Mouse (Mus musculus): ENCODE data around the gene C1rl.

The C1rl gene

DNA sequence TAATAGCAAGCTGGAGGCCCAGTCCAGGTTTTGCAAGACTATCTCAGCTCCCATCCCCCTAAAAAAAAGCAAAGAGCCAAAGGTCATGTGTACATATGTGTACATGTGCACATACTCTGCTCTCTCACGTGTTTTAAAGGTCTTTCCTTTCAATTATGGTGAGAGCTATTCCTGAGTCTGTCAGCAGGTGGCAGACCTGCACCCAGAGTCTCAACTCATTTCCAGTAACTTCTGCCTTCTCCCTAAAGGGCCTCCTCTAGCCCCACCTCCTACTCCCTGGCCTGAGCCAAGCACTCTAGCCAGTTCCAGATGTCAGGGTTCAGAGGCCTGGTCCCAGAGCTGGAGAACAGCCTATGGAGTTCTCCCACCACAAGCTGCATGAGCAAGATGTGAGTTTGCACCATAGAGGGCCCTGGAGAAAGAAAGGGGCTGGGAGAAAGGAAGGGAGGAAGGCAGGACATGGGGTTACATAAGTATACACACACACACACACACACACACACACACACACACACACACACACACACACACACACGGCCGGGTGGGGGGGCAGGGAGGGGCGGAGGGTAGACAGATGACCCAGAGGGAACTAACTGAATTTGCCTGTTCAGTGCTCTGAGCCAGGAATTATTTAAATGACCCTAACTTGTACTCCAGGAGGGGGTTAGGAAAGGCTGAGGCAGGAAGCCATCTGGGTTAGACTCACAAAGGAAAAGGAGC lies at the start of gene C1rl:
Gene C1rl (plus strand): TSS at position 272 of the 720 bp plus-strand sequence.
- in situ Hi-C loops (cut with MboI; ENCODE audit: low sequenced_read_pairs), result no loop called here

DNA sequence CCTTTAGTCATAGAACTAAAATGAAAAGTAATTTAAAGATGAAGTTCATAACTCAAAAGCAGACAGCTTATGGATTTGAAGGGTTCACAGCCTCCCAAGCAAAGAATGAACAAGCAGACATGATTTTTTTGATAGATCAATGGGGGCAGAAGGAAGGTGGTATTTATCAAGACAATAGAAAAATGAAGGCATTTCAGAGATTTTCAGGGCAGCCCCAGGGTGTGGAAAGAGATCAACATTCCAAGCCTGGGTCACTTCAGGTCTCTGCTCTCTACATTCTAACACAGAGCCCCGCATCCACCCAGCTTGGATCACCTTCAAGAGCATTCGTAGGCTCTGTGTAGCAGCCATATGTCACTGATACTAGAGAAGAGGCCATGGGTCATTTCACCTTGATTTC lies 49.6 kb upstream of the C1rl start:
- in situ Hi-C loops (cut with MboI; ENCODE audit: low sequenced_read_pairs), result no loop called here

DNA sequence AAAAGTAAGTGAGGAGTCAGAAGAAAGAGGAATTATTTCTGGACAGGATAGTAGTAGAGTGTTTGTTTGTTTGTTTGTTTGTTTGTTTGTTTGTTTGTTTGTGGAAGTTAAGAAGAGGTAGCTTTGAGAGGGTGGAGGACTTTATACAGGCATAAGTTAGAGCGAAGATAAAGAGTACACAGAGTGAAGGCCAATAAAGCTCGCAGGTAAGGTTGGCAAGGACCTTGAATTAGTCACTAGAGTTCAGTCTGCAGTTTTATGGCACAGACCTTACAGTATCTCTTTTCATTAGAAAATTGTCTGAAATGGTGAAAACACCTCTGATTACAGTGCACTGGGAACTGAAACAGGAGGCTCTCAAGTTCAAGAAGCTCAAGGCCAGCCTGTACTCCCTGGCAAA lies 46.9 kb upstream of the C1rl start:
- in situ Hi-C loops (cut with MboI; ENCODE audit: low sequenced_read_pairs), result no loop called here

DNA sequence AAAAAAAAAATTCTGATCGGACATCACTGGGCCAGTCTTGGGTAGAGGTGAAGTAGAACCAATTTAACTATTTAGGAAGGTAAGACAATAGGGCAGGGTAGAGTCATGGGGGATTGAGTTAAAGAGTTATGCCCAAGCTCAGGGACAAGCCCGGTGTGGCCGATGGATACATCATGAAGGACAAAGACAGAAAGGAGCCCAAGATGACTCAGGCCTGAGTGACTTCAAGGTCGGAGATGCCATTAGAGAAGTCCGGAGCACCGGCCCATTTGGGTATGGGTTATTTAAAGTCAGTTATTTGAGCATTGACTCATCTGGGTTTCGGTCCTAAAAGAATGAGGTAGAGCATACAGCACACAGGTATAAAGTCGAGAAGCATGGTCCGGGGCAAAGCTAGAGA lies 46.5 kb upstream of the C1rl start:
- in situ Hi-C loops (cut with MboI; ENCODE audit: low sequenced_read_pairs), result no loop called here

DNA sequence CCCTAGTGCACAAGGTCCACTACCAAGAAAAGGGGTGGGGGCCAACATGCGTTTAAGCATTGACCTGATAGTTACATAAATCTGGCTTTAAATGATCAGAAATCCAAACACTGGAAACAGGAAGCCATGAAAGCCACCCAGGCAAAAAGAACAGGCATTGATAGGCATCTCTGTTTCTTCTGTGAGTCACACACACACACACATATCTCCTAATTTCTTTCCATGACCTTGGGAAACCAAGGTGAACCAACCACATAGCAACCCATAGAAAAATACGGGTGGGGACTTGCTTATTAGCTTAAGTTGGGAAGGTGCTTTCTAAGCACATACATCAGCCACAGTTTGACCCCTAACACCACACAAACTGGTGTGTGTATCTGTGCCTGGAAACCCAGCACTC lies 45.6 kb upstream of the C1rl start:
- in situ Hi-C loops (cut with MboI; ENCODE audit: low sequenced_read_pairs), result no loop called here

DNA sequence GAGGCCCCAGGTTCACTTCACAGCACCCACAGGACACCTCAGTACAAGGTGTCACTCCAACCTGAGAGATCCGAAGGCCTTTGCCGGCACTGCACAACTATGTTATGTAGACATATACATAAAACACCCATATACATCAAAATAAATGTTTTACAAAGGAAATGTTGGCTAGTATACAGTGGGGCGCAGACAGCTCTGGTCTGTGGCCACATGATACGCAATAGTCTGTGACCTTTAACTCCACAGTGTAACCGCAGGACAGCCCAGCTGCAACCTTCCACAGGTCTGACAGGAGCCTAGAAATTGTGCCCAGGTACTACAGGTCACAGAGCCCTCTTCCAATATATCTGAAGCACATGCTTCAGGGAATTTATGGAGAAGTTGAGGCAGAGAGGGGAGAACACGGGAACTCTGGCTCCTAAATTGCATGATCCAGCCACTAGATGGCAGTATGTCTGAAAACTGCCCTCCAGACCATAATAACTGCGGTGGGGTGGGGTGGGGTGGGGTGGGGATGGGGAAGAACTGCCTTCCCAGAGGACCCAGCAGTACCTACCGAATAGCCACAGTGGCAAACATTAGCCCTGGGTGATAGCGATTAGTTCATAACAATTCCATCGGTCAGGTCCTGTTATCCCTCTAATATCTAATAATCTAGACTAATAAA lies 44.6 kb upstream of the C1rl start:
- in situ Hi-C loops (cut with MboI; ENCODE audit: low sequenced_read_pairs), result no loop called here

DNA sequence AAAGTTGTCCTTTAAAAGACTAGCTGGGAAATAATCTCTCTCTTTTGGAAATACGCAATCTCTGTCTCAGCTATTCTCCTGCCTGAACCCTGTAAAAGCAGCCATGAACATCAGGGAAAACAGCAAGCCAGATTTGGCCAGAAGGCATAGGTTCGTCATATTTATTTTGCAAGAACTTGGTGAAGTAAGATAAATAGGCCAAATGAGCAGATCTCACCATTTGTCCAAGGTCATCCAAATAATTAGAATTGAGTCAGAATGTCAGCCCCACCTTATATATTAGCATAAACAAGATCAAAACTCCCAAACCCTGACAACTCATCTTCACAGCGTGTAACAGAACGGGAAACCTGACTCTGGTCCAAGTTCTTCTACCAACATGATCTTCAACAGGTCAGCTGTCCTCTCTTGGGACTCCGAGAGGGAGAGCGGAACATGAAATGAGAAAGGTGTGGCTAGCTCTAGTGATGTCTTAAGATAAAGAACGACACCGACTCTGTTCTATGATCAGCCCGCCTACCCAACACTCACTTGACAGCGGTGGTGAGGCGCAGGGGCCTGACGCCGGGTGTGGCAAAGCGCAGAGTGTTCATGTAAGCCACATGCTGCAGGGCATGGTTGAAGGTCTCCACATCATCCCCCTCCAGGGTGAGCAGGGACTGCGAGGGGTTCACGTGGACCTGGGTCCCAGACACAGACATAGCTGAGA lies 43.8 kb upstream of the C1rl start:
- in situ Hi-C loops (cut with MboI; ENCODE audit: low sequenced_read_pairs), result no loop called here

DNA sequence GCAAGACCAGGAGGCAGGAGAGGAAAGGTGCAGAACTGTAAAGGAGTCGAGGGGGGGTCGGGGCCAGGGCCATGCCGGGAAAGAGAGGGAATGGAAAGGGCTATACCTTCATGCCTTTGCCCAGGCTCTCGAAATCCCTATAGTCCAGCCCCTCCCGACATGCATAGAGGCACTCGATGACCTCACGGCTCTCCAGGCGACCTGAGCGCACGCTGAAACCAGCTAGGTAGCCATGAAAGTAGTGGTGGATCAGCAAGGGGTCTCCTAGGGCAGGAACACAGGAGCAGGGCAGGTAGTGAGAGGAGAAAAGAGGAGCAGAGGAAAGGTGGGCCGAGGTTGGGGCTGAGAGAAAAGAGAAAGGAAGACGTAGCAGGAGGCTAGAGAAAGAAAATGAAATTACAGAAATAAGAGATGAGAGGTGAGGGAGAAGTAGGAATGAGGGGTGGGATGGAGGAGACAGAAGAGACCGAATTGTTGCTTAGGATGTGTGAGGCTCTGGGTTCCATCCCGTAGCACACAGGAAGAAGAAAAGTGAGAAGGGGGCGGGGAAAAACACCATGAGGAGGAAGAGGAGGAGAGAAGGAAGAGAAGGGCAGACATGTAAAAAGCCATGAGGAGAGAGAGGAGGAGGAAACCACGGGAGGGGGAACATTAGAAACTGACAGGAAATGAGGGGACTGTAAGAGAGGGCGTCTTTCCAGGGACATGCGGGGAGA lies 43.1 kb upstream of the C1rl start:
- in situ Hi-C loops (cut with MboI; ENCODE audit: low sequenced_read_pairs), result no loop called here

DNA sequence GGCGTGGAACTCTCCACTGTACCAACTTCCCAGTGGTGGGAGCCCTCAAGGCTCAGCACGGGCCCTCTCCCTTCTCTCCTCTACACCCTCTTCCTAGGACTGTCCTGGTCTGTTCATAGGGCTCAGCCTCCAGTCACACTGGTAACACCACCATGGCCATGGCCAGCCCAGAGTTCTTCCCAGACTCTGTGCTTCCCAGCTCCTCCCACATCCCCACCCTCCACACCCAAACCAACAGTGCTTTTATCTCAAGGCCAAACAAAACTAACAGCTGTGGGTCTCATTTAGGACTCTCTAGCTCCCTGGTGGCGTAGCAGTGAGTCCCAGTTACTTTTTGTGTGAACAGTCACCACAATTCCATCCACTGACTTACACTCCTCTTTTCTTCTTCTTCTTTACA lies 40.9 kb upstream of the C1rl start:
- in situ Hi-C loops (cut with MboI; ENCODE audit: low sequenced_read_pairs), result no loop called here

DNA sequence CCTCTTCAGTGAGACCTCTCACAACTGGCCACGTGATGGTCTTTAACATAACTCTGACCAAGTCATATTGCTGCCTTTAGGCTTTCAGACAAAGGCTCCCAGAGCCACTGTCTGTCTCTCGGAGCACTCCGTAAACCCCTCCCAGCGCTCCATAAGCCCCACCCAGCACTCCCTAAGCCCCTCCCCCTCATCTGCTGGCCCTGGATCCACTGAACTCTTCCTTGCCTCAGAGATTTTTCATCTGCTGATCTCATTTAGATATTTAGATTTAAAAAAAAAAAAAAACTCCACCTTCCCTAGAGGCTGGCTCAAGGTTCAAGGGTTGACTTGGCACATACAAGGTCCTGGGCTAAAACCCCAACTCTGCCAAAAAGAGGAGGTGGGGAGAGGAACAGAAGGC lies 39.2 kb upstream of the C1rl start:
- in situ Hi-C loops (cut with MboI; ENCODE audit: low sequenced_read_pairs), result no loop called here

DNA sequence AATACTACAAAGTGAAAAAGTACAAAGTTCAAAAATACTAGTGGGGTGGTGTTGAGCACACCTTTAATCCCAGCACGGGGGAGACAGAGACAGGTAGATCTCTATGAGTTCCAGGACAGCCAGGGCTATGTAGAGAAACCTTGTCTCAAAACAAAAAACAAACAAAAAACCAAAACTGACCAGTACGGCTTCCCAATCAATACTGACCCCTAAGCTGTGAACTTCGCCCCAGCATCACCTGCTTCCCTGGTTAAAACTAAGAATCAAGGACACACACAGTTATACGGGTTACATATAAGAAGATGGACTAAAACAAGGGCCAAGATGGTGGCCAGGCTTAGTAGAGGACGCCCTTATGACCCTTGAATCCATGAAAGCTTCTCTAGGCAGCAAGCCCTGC lies 36.7 kb upstream of the C1rl start:
- in situ Hi-C loops (cut with MboI; ENCODE audit: low sequenced_read_pairs), result no loop called here

DNA sequence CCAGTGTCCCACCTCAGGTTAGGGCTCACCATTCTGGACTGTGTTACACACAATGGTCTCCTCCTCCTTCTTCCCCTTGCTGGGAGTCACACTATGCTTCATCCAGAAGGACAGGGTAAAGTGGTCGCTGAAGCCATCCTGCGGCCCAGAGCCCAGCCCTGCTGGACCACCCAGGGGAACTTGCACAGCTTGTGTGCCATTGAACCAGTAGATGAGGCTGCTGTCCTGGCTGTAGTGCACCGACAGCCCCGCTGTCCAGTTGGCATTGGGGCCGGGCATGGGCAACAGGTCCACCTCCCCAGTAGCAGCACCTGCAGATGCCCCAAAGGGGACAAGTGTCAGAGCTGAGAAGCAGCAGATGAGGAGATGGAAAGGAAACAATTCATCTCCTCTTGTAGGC lies 35.1 kb upstream of the C1rl start:
- in situ Hi-C loops (cut with MboI; ENCODE audit: low sequenced_read_pairs), result no loop called here

DNA sequence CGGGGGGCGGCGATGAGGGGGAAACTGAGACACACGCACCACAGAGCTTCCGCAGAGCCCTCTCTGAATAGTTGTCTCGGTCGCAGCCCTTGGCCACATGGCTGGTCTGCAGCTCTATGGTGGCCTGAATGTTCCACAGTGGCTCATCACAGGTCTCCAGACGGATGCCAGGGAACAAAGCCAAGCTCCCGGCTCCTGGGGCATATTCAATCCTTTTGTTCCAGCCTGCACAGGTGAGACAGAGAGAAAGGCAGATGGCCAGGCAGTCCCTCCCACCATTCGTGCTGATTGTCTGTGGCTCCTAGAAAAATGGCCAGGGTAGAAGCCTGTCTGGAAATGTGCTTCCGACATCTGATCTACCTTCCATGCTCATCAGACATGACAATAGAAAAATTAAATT lies 34.4 kb upstream of the C1rl start:
- in situ Hi-C loops (cut with MboI; ENCODE audit: low sequenced_read_pairs), result no loop called here

DNA sequence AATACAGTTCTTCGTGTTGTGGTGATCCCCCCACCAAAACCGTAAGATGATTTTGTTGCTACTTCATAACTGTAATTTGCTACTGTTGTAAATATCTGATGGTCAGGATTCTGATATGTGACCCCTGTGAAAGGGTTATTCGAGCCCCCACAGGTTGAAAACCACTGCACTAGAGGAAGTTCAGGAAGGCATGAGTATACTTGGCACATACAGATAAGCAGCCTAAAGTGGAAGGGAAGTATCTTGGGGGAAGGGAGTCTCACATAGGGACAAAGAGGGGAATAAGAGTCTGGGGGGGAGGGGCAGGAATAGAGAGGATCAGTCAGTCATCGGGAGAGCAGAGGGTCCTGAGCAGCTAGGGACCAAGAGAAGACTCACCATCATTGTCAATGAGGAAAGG lies 33.5 kb upstream of the C1rl start:
- in situ Hi-C loops (cut with MboI; ENCODE audit: low sequenced_read_pairs), result no loop called here

DNA sequence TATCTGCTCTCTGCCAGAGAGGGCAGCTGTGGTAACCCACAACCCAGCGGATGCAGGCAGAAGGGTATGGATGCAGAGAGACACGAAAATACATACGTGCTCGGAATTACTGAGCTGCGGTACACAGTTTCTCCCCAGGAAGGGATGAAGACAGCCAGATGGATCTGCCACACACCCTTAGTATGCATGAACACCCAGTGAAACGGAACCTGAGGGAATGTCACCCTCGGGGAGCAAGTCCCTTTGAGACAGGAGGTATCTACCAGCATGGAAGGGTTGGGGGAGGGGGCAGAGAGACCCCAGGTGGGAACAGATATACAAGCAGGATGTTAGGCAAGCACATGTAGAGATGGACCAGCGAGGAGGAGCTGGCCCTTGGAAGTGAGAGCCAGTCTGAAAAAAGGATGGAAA lies 29.0 kb upstream of the C1rl start:
- in situ Hi-C loops (cut with MboI; ENCODE audit: low sequenced_read_pairs), result no loop called here

DNA sequence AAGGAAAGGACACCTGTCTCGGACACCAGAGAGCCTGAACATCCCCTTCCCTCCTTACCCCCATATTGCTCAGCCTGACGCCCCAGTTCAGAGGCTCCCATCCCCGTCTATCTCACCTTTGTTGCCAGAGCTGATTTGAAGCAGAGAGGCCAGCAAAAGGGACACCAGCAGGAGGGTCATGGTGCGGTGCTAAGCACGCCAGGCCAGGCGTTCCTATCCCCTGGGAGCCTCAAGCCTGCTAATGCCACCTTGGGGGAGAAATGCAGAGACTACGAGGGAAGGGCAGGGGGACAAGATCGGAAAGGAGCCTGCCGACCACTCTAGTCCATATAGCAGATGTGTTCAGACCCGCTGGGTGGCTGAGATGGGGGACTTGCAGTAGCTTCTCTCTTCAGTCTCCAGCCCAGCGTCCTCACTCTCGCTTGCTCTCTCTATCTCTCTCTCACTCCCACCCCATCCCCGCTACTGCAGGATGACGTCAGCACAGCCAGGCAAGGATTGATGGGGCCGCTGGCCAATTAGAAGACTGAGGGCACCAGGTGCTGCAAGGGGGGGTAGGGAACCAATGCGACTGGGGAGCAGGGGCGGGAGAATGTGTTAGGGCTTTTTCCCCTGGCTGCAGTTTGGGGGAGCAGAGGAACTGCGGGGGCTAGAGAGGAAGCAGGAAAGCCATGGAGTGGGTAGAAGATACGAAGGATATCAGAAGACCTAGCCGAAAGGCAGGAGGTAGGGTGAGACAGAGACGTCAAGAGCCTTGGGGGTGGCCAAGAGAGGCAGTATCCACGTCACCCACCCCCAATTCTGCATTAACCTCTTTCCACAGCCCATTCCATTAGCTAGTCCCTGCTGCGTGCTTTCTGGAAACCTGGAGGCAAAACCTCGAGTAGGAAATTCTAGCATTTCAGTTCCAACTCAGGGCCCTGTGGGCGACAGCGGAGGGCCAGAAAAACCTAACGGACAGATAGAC lies 28.3 kb upstream of the C1rl start, which contains the start of gene Clstn3:
Gene Clstn3 (minus strand): TSS at position 490 of the 967 bp plus-strand sequence.
- in situ Hi-C loops (cut with MboI; ENCODE audit: low sequenced_read_pairs), result no loop called here

DNA sequence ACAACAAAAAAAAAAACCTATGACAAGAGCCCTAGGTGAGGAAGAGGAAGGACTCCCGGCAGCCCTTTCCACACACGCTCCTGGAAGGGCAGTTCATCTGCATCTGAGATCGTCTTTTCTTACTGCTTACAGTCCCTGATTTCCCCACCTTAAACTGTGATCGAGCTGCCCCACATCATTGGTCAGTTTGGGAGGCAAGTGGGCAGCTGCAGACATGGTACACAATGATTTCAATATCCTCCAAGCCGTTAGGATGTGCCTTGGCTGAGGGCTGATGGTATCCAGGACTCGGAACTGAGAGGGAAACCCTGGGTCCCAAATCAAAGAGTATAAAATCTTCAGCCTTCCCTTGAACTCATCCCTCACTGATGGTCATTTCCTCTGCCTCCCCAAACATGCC lies 27.6 kb upstream of the C1rl start:
- in situ Hi-C loops (cut with MboI; ENCODE audit: low sequenced_read_pairs), result no loop called here

DNA sequence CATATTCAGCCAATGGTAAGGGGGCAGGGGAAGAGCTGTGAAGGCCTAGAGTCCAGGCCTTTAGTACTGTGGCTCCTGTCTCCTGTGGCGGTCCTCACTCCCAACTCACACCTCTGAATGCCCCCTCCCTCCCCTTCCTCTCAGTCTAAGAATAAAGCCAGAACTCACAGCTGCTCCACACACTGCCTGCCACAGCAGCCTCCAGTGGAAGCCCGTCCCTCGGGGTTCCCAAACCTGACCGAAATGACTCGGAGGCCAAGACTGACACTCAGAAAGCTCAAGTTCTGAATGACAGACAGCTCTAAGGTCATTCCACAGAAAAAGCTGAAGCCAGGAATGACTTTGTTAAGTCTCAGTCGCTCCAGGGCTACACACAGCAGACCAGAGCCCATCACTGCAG lies 27.2 kb upstream of the C1rl start:
- in situ Hi-C loops (cut with MboI; ENCODE audit: low sequenced_read_pairs), result no loop called here

DNA sequence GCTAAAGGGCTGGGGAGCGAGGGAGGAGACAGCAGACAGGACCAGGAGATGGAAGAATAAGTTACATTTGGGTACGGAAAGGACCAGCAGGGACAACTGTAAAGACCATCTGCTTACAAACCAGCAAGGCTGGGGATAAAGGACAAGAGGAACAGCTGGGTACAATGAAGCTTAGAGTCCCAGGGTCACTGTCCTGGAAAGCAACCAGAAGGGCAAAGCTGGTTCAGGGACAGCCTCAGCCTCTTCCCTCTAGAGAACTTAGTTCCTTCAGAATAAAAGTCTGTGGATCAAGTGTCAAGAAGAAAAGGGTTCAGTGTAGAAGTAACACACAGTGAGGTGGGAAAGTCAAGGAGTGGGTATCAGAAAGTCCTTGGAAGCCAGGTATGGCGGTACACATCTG lies 21.8 kb upstream of the C1rl start:
- in situ Hi-C loops (cut with MboI; ENCODE audit: low sequenced_read_pairs), result no loop called here

Measured in CH12F3 (cell line).